Mouse (Mus musculus) lung, embryonic 14.5 days (tissue): ENCODE data around the gene Gpbp1. TPM values are rescaled to one million over a fixed set of nuclear protein-coding genes. Genes with fewer than 3 reads are reported as not detected.

Source experiments
- ATAC-seq: fragments of 200-750 bp; cut with Nextera tagmentation; 2 replicates; pipeline ENCODE4 v1.8.0; 2017; ENCODE audit warnings: mild to moderate bottlenecking, moderate TSS enrichment, moderate library complexity; ENCODE audit not compliant: insufficient read depth
- DNase-seq: peaks from one replicate; pipeline ENCODE4 v3.0.0-alpha.2; 2015
- H3K27ac ChIP-seq: fragments of 300-500 bp; sonication (generic); 2 replicates; pipeline ENCODE4 v1.5.1; 2014; ENCODE audit warnings: low read depth, mild to moderate bottlenecking, moderate library complexity
- H3K27me3 ChIP-seq: fragments of 300-500 bp; sonication (generic); 2 replicates; pipeline ENCODE4 v1.6.1; 2014; ENCODE audit warnings: low read length, control low read depth; ENCODE audit not compliant: insufficient read depth
- H3K36me3 ChIP-seq: fragments of 300-500 bp; sonication (generic); 2 replicates; pipeline ENCODE4 v1.6.1; 2014; ENCODE audit warnings: control low read depth; ENCODE audit not compliant: insufficient read depth
- H3K4me1 ChIP-seq: fragments of 300-500 bp; sonication (generic); 2 replicates; pipeline ENCODE4 v1.6.1; 2014; ENCODE audit warnings: antibody characterized with exemption, control low read depth; ENCODE audit not compliant: insufficient read depth
- H3K4me2 ChIP-seq: fragments of 300-500 bp; sonication (generic); 2 replicates; pipeline ENCODE4 v1.6.1; 2014; ENCODE audit warnings: mild to moderate bottlenecking
- H3K4me3 ChIP-seq: fragments of 300-500 bp; sonication (generic); 2 replicates; pipeline ENCODE4 v1.5.1; 2014; ENCODE audit warnings: low read depth, low read length
- H3K9ac ChIP-seq: fragments of 300-500 bp; sonication (generic); 2 replicates; pipeline ENCODE4 v1.6.1; 2014
- H3K9me3 ChIP-seq: fragments of 300-500 bp; sonication (generic); 2 replicates; pipeline ENCODE4 v1.6.1; 2016; ENCODE audit warnings: low read depth, low read length, control low read depth
- CTCF ChIP-seq: IDR thresholded peaks from 2 replicates; pipeline ENCODE4 v1.5.1; 2016; ENCODE audit warnings: antibody characterized with exemption, low read depth
- WGBS: fragments of 180-500 bp; shearing (Covaris S2); extraction: QIAGEN DNeasy Blood & Tissue Kit; methylation state at CpG from one replicate; pipeline ENCODE4 v1.1.7; 2014; 5-methylcytosine and 5-hydroxymethylcytosine counted together
- polyA plus RNA-seq: library from polyadenylated mRNA; unstranded; fragments of >200 nt; fragmentation: Nextera tagmentation; extraction: Ambion mirVana; gene quantifications from 2 replicates; pipeline ENCODE4 v1.2.1, GENCODE M21; 2014

Gpbp1 gene
- polyA plus RNA-seq, 1 experiment from 2014 or later: 92.2 TPM

GRCm38 (mm10) chr13:111461424-111461823, 28.5 kb downstream of the Gpbp1 start:
- Histone ChIP-seq H3K4me1 (no peaks in the 10 kb centered on the region), H3K9ac (no peak overlapping the region), H3K27me3 (no peaks in the 10 kb centered on the region), H3K36me3 (peaks cover 26% of the 10 kb centered on the region), H3K9me3 (no peaks in the 10 kb centered on the region), H3K27ac (no peak overlapping the region), H3K4me3 (no peak overlapping the region), H3K4me2 (no peak overlapping the region)
- DNase-seq (peak; percentile 82), ATAC-seq (no peak)
- TF ChIP-seq CTCF: peak; percentile 69
- 6% methylated on average over 1 of the region's 1 CpGs for whole genome bisulfite sequencing

- no peak overlapping the region for H3K4me2 ChIP-seq
- DNase-seq: no peak
- WGBS: 65% methylated on average over 2 of the region's 2 CpGs
- no peaks in the 10 kb centered on the region for H3K4me1 ChIP-seq
- no peak overlapping the region for H3K27ac ChIP-seq
- H3K4me3 ChIP-seq: no peak overlapping the region
- TF ChIP-seq CTCF: no peak
- no peaks in the 10 kb centered on the region for H3K9me3 ChIP-seq
- H3K9ac ChIP-seq: no peak overlapping the region
- peaks cover 21% of the 10 kb centered on the region for H3K36me3 ChIP-seq
- H3K27me3 ChIP-seq: no peaks in the 10 kb centered on the region
- ATAC-seq: no peak
Measured at GRCm38 (mm10) chr13:111456790-111457189, 33.1 kb downstream of the Gpbp1 start.

- Histone ChIP-seq H3K4me1 (no peaks in the 10 kb centered on the region), H3K4me3 (no peak overlapping the region), H3K27ac (no peak overlapping the region), H3K27me3 (no peaks in the 10 kb centered on the region), H3K36me3 (peaks cover 21% of the 10 kb centered on the region), H3K9ac (no peak overlapping the region), H3K9me3 (no peaks in the 10 kb centered on the region), H3K4me2 (no peak overlapping the region)
- DNase-seq (no peak), ATAC-seq (no peak)
- no peak for TF ChIP-seq CTCF
Measured at GRCm38 (mm10) chr13:111444325-111444724, 45.6 kb downstream of the Gpbp1 start.

- H3K36me3 ChIP-seq: peaks cover 60% of the 10 kb centered on the region
- ATAC-seq (no peak), DNase-seq (no peak)
- H3K4me1 ChIP-seq: no peaks in the 10 kb centered on the region
- H3K9me3 ChIP-seq: no peaks in the 10 kb centered on the region
- H3K27ac ChIP-seq: no peak overlapping the region
- H3K9ac ChIP-seq: no peak overlapping the region
- no peaks in the 10 kb centered on the region for H3K27me3 ChIP-seq
- TF ChIP-seq CTCF: no peak
- 86% methylated on average over 1 of the region's 1 CpGs for WGBS
- no peak overlapping the region for H3K4me3 ChIP-seq
- H3K4me2 ChIP-seq: no peak overlapping the region
Measured at GRCm38 (mm10) chr13:111431174-111431573, 58.7 kb downstream of the Gpbp1 start.

- DNase-seq: peak; percentile 37
- no peak for ATAC-seq
- Histone ChIP-seq H3K4me3 (no peak overlapping the region), H3K4me1 (no peaks in the 10 kb centered on the region), H3K27me3 (no peaks in the 10 kb centered on the region), H3K36me3 (peaks cover 18% of the 10 kb centered on the region), H3K4me2 (no peak overlapping the region), H3K9ac (no peak overlapping the region), H3K27ac (no peak overlapping the region), H3K9me3 (no peaks in the 10 kb centered on the region)
- TF ChIP-seq CTCF: peak; percentile 23; the same call in 1 of the 2 replicates
Measured at GRCm38 (mm10) chr13:111421330-111421729, 68.6 kb downstream of the Gpbp1 start.

- 49% methylated on average over 2 of the region's 2 CpGs for WGBS
- Histone ChIP-seq H3K4me2 (no peak overlapping the region), H3K27me3 (no peaks in the 10 kb centered on the region), H3K9ac (no peak overlapping the region), H3K9me3 (no peaks in the 10 kb centered on the region), H3K4me3 (no peak overlapping the region), H3K36me3 (0 out of 2 replicates have a peak, but pooled peaks cover 9% of the 10 kb centered on the region), H3K4me1 (no peaks in the 10 kb centered on the region), H3K27ac (no peak overlapping the region)
- TF ChIP-seq CTCF: no peak
- DNase-seq: no peak
- no peak for ATAC-seq
Measured at GRCm38 (mm10) chr13:111418087-111418486, 71.8 kb downstream of the Gpbp1 start.

- H3K9ac ChIP-seq: no peak overlapping the region
- H3K27ac ChIP-seq: no peak overlapping the region
- ATAC-seq (no peak), DNase-seq (peak; percentile 90)
- H3K9me3 ChIP-seq: no peaks in the 10 kb centered on the region
- WGBS: 37% methylated on average over 4 of the region's 4 CpGs
- no peaks in the 10 kb centered on the region for H3K27me3 ChIP-seq
- no peaks in the 10 kb centered on the region for H3K36me3 ChIP-seq
- no peaks in the 10 kb centered on the region for H3K4me1 ChIP-seq
- H3K4me2 ChIP-seq: no peak overlapping the region
- H3K4me3 ChIP-seq: no peak overlapping the region
- TF ChIP-seq CTCF: peak; percentile 74
Measured at GRCm38 (mm10) chr13:111413156-111413555, 76.8 kb downstream of the Gpbp1 start.

DNA sequence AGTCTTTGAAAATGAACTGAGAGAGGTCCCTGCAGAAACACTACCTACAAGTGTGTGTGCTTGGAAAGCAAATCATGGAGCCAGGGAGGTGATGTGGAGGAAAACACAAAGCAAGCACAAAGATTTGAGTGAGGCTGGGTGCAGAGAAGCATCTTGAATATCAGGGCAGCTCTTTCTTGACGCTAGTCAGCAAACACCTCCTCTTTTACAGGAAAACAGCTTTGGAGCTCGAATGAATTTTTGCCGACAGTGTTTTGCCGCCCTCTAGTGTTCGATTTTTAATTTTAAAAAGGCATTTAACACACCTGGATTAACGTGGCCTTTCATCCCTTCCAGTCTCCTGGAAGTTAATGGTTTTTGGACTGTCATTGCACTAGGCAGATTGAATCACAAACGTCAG, 79.1 kb downstream of the Gpbp1 start:
- Histone ChIP-seq H3K4me3 (no peak overlapping the region), H3K36me3 (no peaks in the 10 kb centered on the region), H3K4me1 (peaks cover 4% of the 10 kb centered on the region; the same call in 1 of the 2 replicates), H3K9me3 (no peaks in the 10 kb centered on the region), H3K27me3 (no peaks in the 10 kb centered on the region), H3K9ac (no peak overlapping the region), H3K27ac (no peak overlapping the region), H3K4me2 (no peak overlapping the region)
- 1% methylated on average over 7 of the region's 7 CpGs for WGBS
- peak; percentile 90 for DNase-seq
- peak; percentile 80 for TF ChIP-seq CTCF
- no peak for ATAC-seq
